In the genomic region with DNA sequence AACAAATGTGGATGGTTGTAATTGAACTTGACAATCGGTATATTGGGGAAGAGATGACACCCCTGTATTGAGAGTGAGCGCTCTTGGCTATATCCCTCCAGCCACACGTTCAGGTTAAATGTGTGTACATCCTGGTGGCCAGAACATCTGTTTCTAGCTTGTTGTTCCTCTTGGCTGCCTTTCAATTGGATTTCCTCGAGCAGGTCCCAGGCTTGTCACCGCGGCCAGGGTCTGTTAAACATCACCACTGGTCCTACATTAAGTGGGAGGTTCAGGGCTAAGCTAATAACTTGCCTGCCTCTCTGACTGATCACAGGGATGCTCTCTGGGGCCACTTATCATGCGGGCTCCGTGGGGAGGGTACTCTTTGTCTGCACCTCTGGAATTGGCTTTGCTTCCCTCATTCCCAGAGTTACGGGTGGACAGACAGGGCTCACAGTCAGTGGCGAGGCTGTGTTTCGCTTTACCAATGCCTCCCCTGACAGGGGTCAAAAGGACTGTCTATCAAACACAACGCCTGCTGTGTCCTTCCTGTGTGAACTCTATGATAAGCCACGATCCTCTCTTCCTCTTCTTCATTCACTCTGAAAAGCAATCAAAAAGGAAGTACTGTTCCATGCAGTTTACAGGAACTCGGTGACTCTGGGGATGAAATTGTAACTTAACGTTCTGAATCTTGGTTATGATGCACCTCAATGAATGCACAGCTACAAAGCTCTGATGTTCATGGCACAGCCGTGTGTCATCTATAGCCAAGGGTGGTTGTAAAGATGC, we compare ENCODE assay signal across 11 mouse cellular contexts. TPM values are rescaled to one million over a fixed set of nuclear protein-coding genes. Genes with fewer than 3 reads are reported as not detected.
DNase-seq lines count a peak whose midpoint lies in the region; ATAC-seq and TF ChIP-seq lines count a peak whose summit lies in the region.
"Had no signal": no experiment of that assay in that cellular context is flagged by ENCODE, and none has a peak within 500 bp of the region (broad histone marks: within the 10 kb centered on the region; RNA-seq: fewer than 3 reads in every experiment).

No protein-coding gene starts in this region.

- DNase-seq in heart, adult 2 months = no peak
- DNase-seq in midbrain, postnatal 0 days (ENCODE audit: low spot score) = no peak
- no peak for DNase-seq in gastrocnemius, postnatal 14 days
- no peak for DNase-seq in left cerebral cortex, adult 8-10 months (ENCODE audit: low spot score in 2 of 2)
- DNase-seq: adrenal gland, postnatal 10 days; gastrocnemius, postnatal 25 days had no signal

- WGBS in heart, embryonic 11.5 days (ENCODE audit: insufficient replicate concordance) = 26% methylated on average over 16 of the region's 16 CpGs
- 19% methylated on average over 16 of the region's 16 CpGs for WGBS in heart, adult 2 months
- 33% methylated on average over 16 of the region's 16 CpGs for WGBS in midbrain, embryonic 12.5 days
- WGBS in midbrain, postnatal 0 days = 29% methylated on average over 16 of the region's 16 CpGs
- 37% methylated on average over 16 of the region's 16 CpGs for WGBS in intestine, embryonic 16.5 days
- 38% methylated on average over 16 of the region's 16 CpGs for WGBS in neural tube, embryonic 14.5 days

- no peak overlapping the region for H3K9ac ChIP-seq in heart, embryonic 11.5 days (ENCODE audit: low read depth, low read length)
- H3K9ac ChIP-seq in heart, adult 2 months (ENCODE audit: low read depth, low read length) = no peak overlapping the region
- H3K9ac ChIP-seq in midbrain, embryonic 12.5 days (replicated peaks) = no peak overlapping the region
- no peak overlapping the region for H3K9ac ChIP-seq in midbrain, postnatal 0 days (replicated peaks; ENCODE audit: low read length, poor library complexity, severe bottlenecking)
- H3K9ac ChIP-seq in intestine, embryonic 16.5 days (ENCODE audit: low read depth, low read length) = no peak overlapping the region
- no peak overlapping the region for H3K9ac ChIP-seq in neural tube, embryonic 14.5 days (replicated peaks; ENCODE audit: low read depth, low read length)
- H3K9ac ChIP-seq: embryonic facial prominence, embryonic 12.5 days had no signal

- no peaks in the 10 kb centered on the region for H3K79me2 ChIP-seq in heart, adult 2 months (replicated peaks; ENCODE audit: control insufficient read depth, insufficient read depth, low read length)

- intact Hi-C loops in heart, adult 2 months (cut with DNase I) = no loop called here
- intact Hi-C loops in gastrocnemius, postnatal 14 days (cut with DNase I; ENCODE audit: low total_unique reads) = no loop called here

- H3K27ac ChIP-seq in heart, embryonic 11.5 days (ENCODE audit: low read depth, low read length) = no peak overlapping the region
- no peak overlapping the region for H3K27ac ChIP-seq in heart, adult 2 months
- no peak overlapping the region for H3K27ac ChIP-seq in midbrain, embryonic 12.5 days (replicated peaks)
- H3K27ac ChIP-seq in midbrain, postnatal 0 days (ENCODE audit: low read depth, low read length) = no peak overlapping the region
- no peak overlapping the region for H3K27ac ChIP-seq in intestine, embryonic 16.5 days (ENCODE audit: low read length)
- H3K27ac ChIP-seq in neural tube, embryonic 14.5 days (ENCODE audit: low read depth, low read length) = no peak overlapping the region
- H3K27ac ChIP-seq: embryonic facial prominence, embryonic 12.5 days had no signal

- H3K4me1 ChIP-seq in heart, embryonic 11.5 days (ENCODE audit: control insufficient read depth, insufficient read depth, low read length) = peaks cover 4% of the 10 kb centered on the region; the same call in 1 of the 2 replicates
- 0 out of 2 replicates have a peak, but pooled peaks cover 2% of the 10 kb centered on the region for H3K4me1 ChIP-seq in heart, adult 2 months (ENCODE audit: control insufficient read depth, insufficient read depth, low read length)
- no peaks in the 10 kb centered on the region for H3K4me1 ChIP-seq in midbrain, embryonic 12.5 days
- H3K4me1 ChIP-seq in midbrain, postnatal 0 days (ENCODE audit: insufficient read depth, low read length) = no peaks in the 10 kb centered on the region
- H3K4me1 ChIP-seq in intestine, embryonic 16.5 days (ENCODE audit: control insufficient read depth, insufficient read depth, low read length) = no peaks in the 10 kb centered on the region
- H3K4me1 ChIP-seq in neural tube, embryonic 14.5 days (ENCODE audit: control insufficient read depth, insufficient read depth, low read length) = 0 out of 2 replicates have a peak, but pooled peaks cover 3% of the 10 kb centered on the region

- TF ChIP-seq POLR2A in heart, adult 2 months (IDR thresholded peaks at IDR 0.05; ENCODE audit: insufficient read depth, low read depth, low read length) = no peak

- peak overlapping the region; percentile 54 for H3K4me2 ChIP-seq in heart, embryonic 11.5 days
- H3K4me2 ChIP-seq in midbrain, embryonic 12.5 days (replicated peaks) = 0 out of 2 replicates have a peak overlapping the region, but pooled peaks have one; percentile 3
- no peak overlapping the region for H3K4me2 ChIP-seq in midbrain, postnatal 0 days (ENCODE audit: low read depth, low read length, poor library complexity, severe bottlenecking)
- H3K4me2 ChIP-seq in intestine, embryonic 16.5 days (ENCODE audit: low read depth, low read length) = no peak overlapping the region
- no peak overlapping the region for H3K4me2 ChIP-seq in neural tube, embryonic 14.5 days (ENCODE audit: low read depth, low read length)
- H3K4me2 ChIP-seq: embryonic facial prominence, embryonic 12.5 days had no signal

- no peak for ATAC-seq in heart, embryonic 11.5 days (replicated peaks; ENCODE audit: insufficient number of reproducible peaks, low FRiP score, low TSS enrichment)
- no peak for ATAC-seq in midbrain, embryonic 12.5 days (ENCODE audit: low FRiP score, low read depth)
- ATAC-seq in midbrain, postnatal 0 days (ENCODE audit: low FRiP score) = no peak
- ATAC-seq in intestine, embryonic 16.5 days = peak; percentile 66; the same call in 1 of the 2 replicates
- peak; percentile 60; the same call in 1 of the 2 replicates for ATAC-seq in neural tube, embryonic 14.5 days (ENCODE audit: low read depth)

- TF ChIP-seq EP300 in heart, adult 2 months (IDR thresholded peaks at IDR 0.05; ENCODE audit: insufficient read depth, low read depth, low read length) = no peak

- no peaks in the 10 kb centered on the region for H3K27me3 ChIP-seq in heart, embryonic 11.5 days (ENCODE audit: control insufficient read depth, insufficient read depth, low read length)
- peaks cover 2% of the 10 kb centered on the region for H3K27me3 ChIP-seq in heart, adult 2 months (ENCODE audit: control insufficient read depth, insufficient read depth, low read length)
- H3K27me3 ChIP-seq in midbrain, embryonic 12.5 days = no peaks in the 10 kb centered on the region
- no peaks in the 10 kb centered on the region for H3K27me3 ChIP-seq in midbrain, postnatal 0 days (ENCODE audit: insufficient read depth, low read length)
- no peaks in the 10 kb centered on the region for H3K27me3 ChIP-seq in intestine, embryonic 16.5 days (replicated peaks; ENCODE audit: control insufficient read depth, insufficient read depth, low read length)
- H3K27me3 ChIP-seq in neural tube, embryonic 14.5 days (ENCODE audit: control insufficient read depth, insufficient read depth, low read length) = no peaks in the 10 kb centered on the region
- H3K27me3 ChIP-seq: embryonic facial prominence, embryonic 12.5 days had no signal

- H3K36me3 ChIP-seq in heart, embryonic 11.5 days (ENCODE audit: control insufficient read depth, insufficient read depth, low read length) = no peaks in the 10 kb centered on the region
- H3K36me3 ChIP-seq in heart, adult 2 months (ENCODE audit: control insufficient read depth, insufficient read depth, low read length) = no peaks in the 10 kb centered on the region
- H3K36me3 ChIP-seq in midbrain, embryonic 12.5 days = no peaks in the 10 kb centered on the region
- no peaks in the 10 kb centered on the region for H3K36me3 ChIP-seq in midbrain, postnatal 0 days (ENCODE audit: insufficient read depth, low read length)
- H3K36me3 ChIP-seq in intestine, embryonic 16.5 days (ENCODE audit: control insufficient read depth, insufficient read depth, low read length) = no peaks in the 10 kb centered on the region
- H3K36me3 ChIP-seq in neural tube, embryonic 14.5 days (ENCODE audit: control insufficient read depth, insufficient read depth, low read length) = no peaks in the 10 kb centered on the region
- H3K36me3 ChIP-seq: embryonic facial prominence, embryonic 12.5 days had no signal

- no peak for TF ChIP-seq CTCF in heart, adult 2 months (IDR thresholded peaks at IDR 0.05)
- TF ChIP-seq CTCF in midbrain, postnatal 0 days (IDR thresholded peaks at IDR 0.05) = no peak

- H3K4me3 ChIP-seq in heart, embryonic 11.5 days (ENCODE audit: low read depth, low read length) = no peak overlapping the region
- no peak overlapping the region for H3K4me3 ChIP-seq in heart, adult 2 months
- no peak overlapping the region for H3K4me3 ChIP-seq in midbrain, embryonic 12.5 days
- H3K4me3 ChIP-seq in midbrain, postnatal 0 days (ENCODE audit: low read depth, low read length) = no peak overlapping the region
- H3K4me3 ChIP-seq in intestine, embryonic 16.5 days (ENCODE audit: low read length) = no peak overlapping the region
- no peak overlapping the region for H3K4me3 ChIP-seq in neural tube, embryonic 14.5 days (ENCODE audit: low read depth, low read length)
- H3K4me3 ChIP-seq: embryonic facial prominence, embryonic 12.5 days had no signal

- no peaks in the 10 kb centered on the region for H3K9me3 ChIP-seq in heart, embryonic 11.5 days (replicated peaks; ENCODE audit: control insufficient read depth, low read length)
- H3K9me3 ChIP-seq in midbrain, embryonic 12.5 days = no peaks in the 10 kb centered on the region
- no peaks in the 10 kb centered on the region for H3K9me3 ChIP-seq in midbrain, postnatal 0 days (ENCODE audit: low read length)
- no peaks in the 10 kb centered on the region for H3K9me3 ChIP-seq in intestine, embryonic 16.5 days (ENCODE audit: control insufficient read depth, low read length)
- H3K9me3 ChIP-seq in neural tube, embryonic 14.5 days (ENCODE audit: control insufficient read depth, low read length) = no peaks in the 10 kb centered on the region
- H3K9me3 ChIP-seq: embryonic facial prominence, embryonic 12.5 days had no signal

RNA-seq across cellular contexts. Expression of a gene that starts 46.6 kb away (rescaled TPM):
- 17.4 and 17.5 TPM in 2 replicates for polyA plus RNA-seq in heart, embryonic 11.5 days (2014; fragmentation: Nextera tagmentation; extraction: Ambion mirVana)
- 10 to 100 TPM in 1 of 2 experiments, 1 to 10 TPM in 1; 9.9 to 10.1 TPM for total RNA-seq in heart, adult 2 months (2021)
- polyA plus RNA-seq in heart, adult 2 months (2012; rRNA removed) = 2.1 and 3.2 TPM in 2 replicates
- polyA plus RNA-seq in midbrain, embryonic 12.5 days (2016; fragmentation: Nextera tagmentation; extraction: Ambion mirVana) = 33.9 and 36.5 TPM in 2 replicates
- 31.2 and 35.5 TPM in 2 replicates for total RNA-seq in midbrain, postnatal 0 days (2014; rRNA removed)
- 19.0 and 22.1 TPM in 2 replicates for polyA plus RNA-seq in midbrain, postnatal 0 days (2015; fragmentation: Nextera tagmentation; extraction: Ambion mirVana)
- 11.1 and 12.0 TPM in 2 replicates for polyA plus RNA-seq in intestine, embryonic 16.5 days (2015; fragmentation: Nextera tagmentation; extraction: Ambion mirVana)
- 22.7 and 26.4 TPM in 2 replicates for polyA plus RNA-seq in neural tube, embryonic 14.5 days (2014; fragmentation: Nextera tagmentation; extraction: Ambion mirVana)
- total RNA-seq in gastrocnemius, postnatal 14 days (2021) = 1 to 10 TPM; 7.7 to 7.9 TPM
- total RNA-seq in left cerebral cortex, adult 8-10 months (2022) = 10 to 100 TPM; 33.5 to 34.4 (median 33.7) TPM

Comparison
In these comparisons a context has a peak if more than half of its experiments do, and no peak if none do; other contexts are left out.
1. H3K4me2 ChIP-seq: peak in heart, embryonic 11.5 days (single experiment) and midbrain, embryonic 12.5 days (single experiment); none in midbrain, postnatal 0 days (single experiment), intestine, embryonic 16.5 days (single experiment) and neural tube, embryonic 14.5 days (single experiment).
2. ATAC-seq: peak in intestine, embryonic 16.5 days (single experiment) and neural tube, embryonic 14.5 days (single experiment); none in heart, embryonic 11.5 days (single experiment), midbrain, embryonic 12.5 days (single experiment) and midbrain, postnatal 0 days (single experiment).